Mouse (Mus musculus): ENCODE measurements around the gene 1810049J17Rik. TPM values are rescaled to one million over a fixed set of nuclear protein-coding genes. Genes with fewer than 3 reads are reported as not detected.

Gene 1810049J17Rik
- polyA plus RNA-seq, 2 experiments: 3.1 TPM; not detected in 1

GRCm38 (mm10) chr15:12337779-12338137 is 16.1 kb upstream of the 1810049J17Rik start:
- Histone ChIP-seq H3K9ac (replicated peaks) (no peak overlapping the region), H3K27me3 (ENCODE audit: control insufficient read depth, insufficient read depth, low read length) (no peaks in the 10 kb centered on the region), H3K9me3 (ENCODE audit: control insufficient read depth, low read length) (no peaks in the 10 kb centered on the region), H3K4me1 (replicated peaks; ENCODE audit: control insufficient read depth in 2 of 2, insufficient read depth in 2 of 2, low read length in 1 of 2) (peaks cover 51 to 53% of the 10 kb centered on the region in 2 experiments), H3K27ac (peak overlapping the region; percentile 45), H3K4me2 (ENCODE audit: low read depth) (no peak overlapping the region), H3K36me3 (replicated peaks; ENCODE audit: control insufficient read depth, insufficient read depth, low read depth) (no peaks in the 10 kb centered on the region), H3K4me3 (ENCODE audit: insufficient read depth in 1 of 2, low read depth in 2 of 2, low read length in 2 of 2) (no peak overlapping the region)
- DNase-seq (ENCODE audit: low read depth in 3 of 3, low spot score in 3 of 3): no peak
- 30% methylated on average over 3 of the region's 3 CpGs for WGBS (ENCODE audit: insufficient replicate concordance)
- no peak for TF ChIP-seq EP300 (IDR thresholded peaks at IDR 0.05; ENCODE audit: low read depth)
- ATAC-seq (ENCODE audit: insufficient read depth): no peak

GRCm38 (mm10) chr15:12337030-12337778 is 15.5 kb upstream of the 1810049J17Rik start:
- Histone ChIP-seq H3K27ac (peak overlapping the region; percentile 23), H3K4me2 (ENCODE audit: low read depth) (peak overlapping the region; percentile 12; the same call in 1 of the 2 replicates), H3K27me3 (ENCODE audit: control insufficient read depth, insufficient read depth, low read length) (no peaks in the 10 kb centered on the region), H3K4me3 (ENCODE audit: insufficient read depth in 1 of 2, low read depth in 2 of 2, low read length in 2 of 2) (no peak overlapping the region), H3K4me1 (replicated peaks; ENCODE audit: control insufficient read depth in 2 of 2, insufficient read depth in 2 of 2, low read length in 1 of 2) (peaks cover 51 to 52% of the 10 kb centered on the region in 2 experiments), H3K9me3 (ENCODE audit: control insufficient read depth, low read length) (no peaks in the 10 kb centered on the region), H3K36me3 (replicated peaks; ENCODE audit: control insufficient read depth, insufficient read depth, low read depth) (no peaks in the 10 kb centered on the region), H3K9ac (replicated peaks) (no peak overlapping the region)
- peak; percentile 39 to 52 (median 51) for DNase-seq (ENCODE audit: low read depth in 3 of 3, low spot score in 3 of 3)
- WGBS (ENCODE audit: insufficient replicate concordance): 34% methylated on average over 4 of the region's 4 CpGs
- ATAC-seq (ENCODE audit: insufficient read depth): peak; percentile 59
- TF ChIP-seq CTCF (IDR thresholded peaks at IDR 0.05; ENCODE audit: low read depth): no peak
- peak; percentile 66 for TF ChIP-seq EP300 (IDR thresholded peaks at IDR 0.05; ENCODE audit: low read depth)

DNA sequence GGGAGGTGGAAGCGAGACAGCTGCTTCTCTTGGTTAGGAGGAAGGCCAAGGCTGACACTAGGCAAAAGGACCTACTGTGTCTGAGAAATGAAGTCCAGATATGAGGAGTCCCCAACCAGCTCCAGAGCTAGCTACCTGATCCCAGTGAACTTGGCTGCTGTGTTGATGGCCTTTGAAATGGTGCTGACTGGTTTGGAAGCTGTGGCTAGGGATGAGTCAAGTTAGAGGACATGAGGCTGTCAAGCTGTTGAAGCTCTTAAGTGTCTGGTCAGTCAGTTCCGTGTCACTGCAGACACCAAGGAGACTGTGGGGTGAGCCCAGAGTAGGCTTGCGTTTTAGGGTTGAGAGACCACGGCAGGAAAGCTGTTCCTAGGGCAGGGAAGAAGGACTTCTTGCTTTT is 12.7 kb upstream of the 1810049J17Rik start:
- TF ChIP-seq EP300 (IDR thresholded peaks at IDR 0.05; ENCODE audit: low read depth) (no peak), CTCF (IDR thresholded peaks at IDR 0.05; ENCODE audit: low read depth) (no peak)
- Histone ChIP-seq H3K27ac (no peak overlapping the region), H3K4me2 (ENCODE audit: low read depth) (no peak overlapping the region), H3K27me3 (ENCODE audit: control insufficient read depth, insufficient read depth, low read length) (no peaks in the 10 kb centered on the region), H3K4me3 (ENCODE audit: insufficient read depth in 1 of 2, low read depth in 2 of 2, low read length in 2 of 2) (no peak overlapping the region), H3K4me1 (replicated peaks; ENCODE audit: control insufficient read depth in 2 of 2, insufficient read depth in 2 of 2, low read length in 1 of 2) (peaks cover 24 to 41% of the 10 kb centered on the region in 2 experiments), H3K9me3 (ENCODE audit: control insufficient read depth, low read length) (no peaks in the 10 kb centered on the region), H3K36me3 (replicated peaks; ENCODE audit: control insufficient read depth, insufficient read depth, low read depth) (no peaks in the 10 kb centered on the region), H3K9ac (replicated peaks) (no peak overlapping the region)
- ATAC-seq (ENCODE audit: insufficient read depth) (no peak), DNase-seq (ENCODE audit: low read depth in 3 of 3, low spot score in 3 of 3) (no peak)
- WGBS (ENCODE audit: insufficient replicate concordance): 67% methylated on average over 4 of the region's 4 CpGs

DNA sequence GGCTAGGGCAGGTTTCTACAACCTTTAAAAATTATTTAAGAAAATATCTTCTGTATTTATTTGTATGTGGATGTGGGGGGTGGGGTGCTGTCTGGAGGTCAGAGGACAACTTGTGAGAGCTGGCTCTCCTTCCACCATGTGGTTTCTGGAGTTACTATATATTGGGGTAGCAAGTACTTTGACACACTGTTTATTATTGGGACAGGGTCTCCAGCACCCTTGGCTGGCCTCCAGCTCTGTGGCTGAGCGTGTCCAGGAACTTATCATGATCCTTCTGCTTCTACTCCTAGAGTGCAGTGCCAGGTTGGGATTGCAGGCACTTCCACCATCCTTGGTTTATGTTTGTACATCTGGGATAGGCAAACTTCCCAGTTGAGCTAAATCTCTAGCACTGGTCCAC is 9.6 kb upstream of the 1810049J17Rik start:
- TF ChIP-seq EP300 (IDR thresholded peaks at IDR 0.05; ENCODE audit: low read depth) (no peak), CTCF (IDR thresholded peaks at IDR 0.05; ENCODE audit: low read depth) (no peak)
- Histone ChIP-seq H3K4me2 (ENCODE audit: low read depth) (no peak overlapping the region), H3K9ac (replicated peaks) (no peak overlapping the region), H3K4me3 (ENCODE audit: insufficient read depth in 1 of 2, low read depth in 2 of 2, low read length in 2 of 2) (no peak overlapping the region), H3K27me3 (ENCODE audit: control insufficient read depth, insufficient read depth, low read length) (no peaks in the 10 kb centered on the region), H3K36me3 (replicated peaks; ENCODE audit: control insufficient read depth, insufficient read depth, low read depth) (no peaks in the 10 kb centered on the region), H3K9me3 (ENCODE audit: control insufficient read depth, low read length) (no peaks in the 10 kb centered on the region), H3K27ac (no peak overlapping the region), H3K4me1 (replicated peaks; ENCODE audit: control insufficient read depth in 2 of 2, insufficient read depth in 2 of 2, low read length in 1 of 2) (peaks cover 1 to 31% of the 10 kb centered on the region in 2 experiments)
- ATAC-seq (ENCODE audit: insufficient read depth): no peak
- DNase-seq (ENCODE audit: low read depth in 3 of 3, low spot score in 3 of 3): no peak
- WGBS (ENCODE audit: insufficient replicate concordance): 49% methylated on average over 1 of the region's 1 CpGs

DNA sequence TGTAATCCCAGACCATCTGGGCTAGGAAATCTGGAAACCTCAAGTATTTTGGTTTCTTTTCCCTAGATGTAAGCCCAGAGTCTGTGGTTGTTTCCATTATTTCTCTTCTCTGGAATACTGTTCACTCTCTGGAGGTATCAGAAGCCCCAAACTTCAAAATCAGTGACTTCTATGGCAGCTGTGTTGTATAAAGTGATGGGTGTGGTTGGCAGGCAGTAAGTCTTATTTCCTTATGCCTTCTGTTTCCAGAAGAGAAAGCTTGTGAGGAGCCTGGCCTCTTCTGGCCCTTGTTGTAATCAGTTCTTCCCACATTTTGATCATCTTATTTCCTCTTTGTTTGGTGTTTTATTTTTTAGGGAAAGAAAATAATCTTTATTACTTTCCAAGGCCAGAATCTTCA is 9.2 kb upstream of the 1810049J17Rik start:
- ATAC-seq (ENCODE audit: insufficient read depth) (no peak), DNase-seq (ENCODE audit: low read depth in 3 of 3, low spot score in 3 of 3) (no peak)
- Histone ChIP-seq H3K27ac (no peak overlapping the region), H3K9me3 (ENCODE audit: control insufficient read depth, low read length) (no peaks in the 10 kb centered on the region), H3K4me3 (ENCODE audit: insufficient read depth in 1 of 2, low read depth in 2 of 2, low read length in 2 of 2) (no peak overlapping the region), H3K36me3 (replicated peaks; ENCODE audit: control insufficient read depth, insufficient read depth, low read depth) (no peaks in the 10 kb centered on the region), H3K4me1 (replicated peaks; ENCODE audit: control insufficient read depth in 2 of 2, insufficient read depth in 2 of 2, low read length in 1 of 2) (peaks cover 0 to 30% of the 10 kb centered on the region in 2 experiments; a peak in 3 of 4 replicates), H3K9ac (replicated peaks) (no peak overlapping the region), H3K4me2 (ENCODE audit: low read depth) (no peak overlapping the region), H3K27me3 (ENCODE audit: control insufficient read depth, insufficient read depth, low read length) (no peaks in the 10 kb centered on the region)
- TF ChIP-seq CTCF (IDR thresholded peaks at IDR 0.05; ENCODE audit: low read depth) (no peak), EP300 (IDR thresholded peaks at IDR 0.05; ENCODE audit: low read depth) (no peak)
